25 mouse cellular contexts compared by ENCODE assay signal in genomic region chr2:24186176-24186575, GRCm38 (mm10). TPM values are rescaled to one million over a fixed set of nuclear protein-coding genes. Genes with fewer than 3 reads are reported as not detected.
"Had no signal": no experiment of that assay in that cellular context is flagged by ENCODE, and none has a peak within 500 bp of the region (broad histone marks: within the 10 kb centered on the region; RNA-seq: fewer than 3 reads in every experiment).

Il1f9 (plus strand) TSS chr2:24186476.

- DNase-seq: gastrocnemius, adult 2 months; gastrocnemius, postnatal 10 days; gastrocnemius, postnatal 25 days; heart, adult 11 months; heart, adult 2 months; heart, postnatal 14 days; heart, postnatal 36 days; kidney, adult 11 months; kidney, adult 2 months; kidney, adult 9 months; kidney, postnatal 14 days; kidney, postnatal 36 days; layer of hippocampus, adult 9-11 months; layer of hippocampus, postnatal 36 days; left cerebral cortex, postnatal 4 days had no signal

- ATAC-seq: hindbrain, postnatal 0 days; intestine, embryonic 16.5 days had no signal

RNA-seq across cellular contexts. Expression of gene Il1f9, which starts in this region (rescaled TPM):
- total RNA-seq: gastrocnemius, adult 2 months; gastrocnemius, postnatal 10 days; gastrocnemius, postnatal 25 days; gastrocnemius, postnatal 4 days; heart, postnatal 14 days; heart, postnatal 36 days; hindbrain, postnatal 0 days; layer of hippocampus, adult 18-20 months; layer of hippocampus, adult 8-10 months; layer of hippocampus, postnatal 14 days; layer of hippocampus, postnatal 36 days; left cerebral cortex, adult 18-20 months; left cerebral cortex, adult 8-10 months; left cerebral cortex, postnatal 10 days; left cerebral cortex, postnatal 25 days; left cerebral cortex, postnatal 4 days had no signal
